Mouse (Mus musculus) fat pad, adult 2 months (tissue): ENCODE measurements around the gene Gm12258.

Experiments
- DNase-seq: peaks from one replicate; pipeline ENCODE4 v3.0.0-alpha.2; 2011; ENCODE audit warnings: low read depth, low spot score; ENCODE audit errors: extremely low read depth

The Gm12258 gene

DNA sequence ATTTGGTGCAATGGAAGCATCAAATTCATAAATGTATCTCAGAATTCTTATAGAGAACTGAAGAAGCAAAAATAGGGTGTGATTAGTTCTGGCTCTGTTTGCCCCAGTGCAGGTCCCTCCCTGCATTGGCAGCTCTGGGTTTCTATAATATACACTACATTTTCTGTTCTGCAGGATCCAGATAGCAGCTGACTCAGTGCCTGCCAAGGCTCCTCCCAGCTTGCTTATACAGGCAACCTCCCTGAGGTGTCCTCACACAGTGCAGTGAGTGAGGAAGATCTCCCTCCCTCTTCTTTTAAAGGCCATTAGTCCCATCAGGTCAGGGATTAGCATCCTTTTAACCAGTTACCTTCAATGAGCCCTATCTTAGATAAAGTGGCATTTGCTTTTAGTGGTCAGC is 54.1 kb downstream of the Gm12258 start:
- DNase-seq, result no peak

GRCm38 (mm10) chr11:58903511-58904409 is 56.8 kb downstream of the Gm12258 start, which contains the start of gene Zfp39:
Gene Zfp39, minus strand, starts transcription at chr11:58904225.
- no peak for DNase-seq

DNA sequence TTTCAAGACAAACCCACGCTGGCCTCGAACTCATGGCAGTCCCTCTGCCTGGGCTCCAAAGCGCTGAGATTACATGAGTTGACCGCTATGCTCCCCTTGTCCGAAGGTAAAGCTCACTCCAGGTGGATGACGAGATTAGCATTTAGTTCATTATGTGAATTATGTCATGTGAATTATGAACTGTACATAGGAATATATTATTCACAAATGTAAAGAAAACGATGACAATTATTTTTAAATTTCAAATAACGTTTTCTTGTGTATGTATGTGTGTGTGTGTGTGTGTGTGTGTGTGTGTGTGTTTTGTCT is 57.4 kb downstream of the Gm12258 start:
- DNase-seq, result no peak

GRCm38 (mm10) chr11:58904838-58905237 is 57.9 kb downstream of the Gm12258 start:
- DNase-seq, result no peak
